Mouse (Mus musculus): Measurements from ENCODE around the gene Nckap5l.
A peak's percentile ranks its signal among the peaks of the same experiment; 100 is the strongest.
"Not testable (repeated sequence)": the region's sequence is repeated elsewhere in the genome, so short reads cannot be mapped to it uniquely, and the experiment has no call there.

Nckap5l gene

GRCm38 (mm10) chr15:99396462-99396861 lies 61.1 kb downstream of the Nckap5l start:
- no peak for DNase-seq (ENCODE audit: low spot score)

GRCm38 (mm10) chr15:99393386-99394252 lies 63.9 kb downstream of the Nckap5l start:
- peak; percentile 80 for DNase-seq (ENCODE audit: low spot score)

GRCm38 (mm10) chr15:99392486-99393385 lies 64.8 kb downstream of the Nckap5l start, which contains the start of gene Tmbim6:
Tmbim6 (plus strand) TSS chr15:99392882.
- peak; percentile 99 for DNase-seq (ENCODE audit: low spot score)

GRCm38 (mm10) chr15:99391975-99392374 lies 65.6 kb downstream of the Nckap5l start:
- no peak for DNase-seq (ENCODE audit: low spot score)

DNA sequence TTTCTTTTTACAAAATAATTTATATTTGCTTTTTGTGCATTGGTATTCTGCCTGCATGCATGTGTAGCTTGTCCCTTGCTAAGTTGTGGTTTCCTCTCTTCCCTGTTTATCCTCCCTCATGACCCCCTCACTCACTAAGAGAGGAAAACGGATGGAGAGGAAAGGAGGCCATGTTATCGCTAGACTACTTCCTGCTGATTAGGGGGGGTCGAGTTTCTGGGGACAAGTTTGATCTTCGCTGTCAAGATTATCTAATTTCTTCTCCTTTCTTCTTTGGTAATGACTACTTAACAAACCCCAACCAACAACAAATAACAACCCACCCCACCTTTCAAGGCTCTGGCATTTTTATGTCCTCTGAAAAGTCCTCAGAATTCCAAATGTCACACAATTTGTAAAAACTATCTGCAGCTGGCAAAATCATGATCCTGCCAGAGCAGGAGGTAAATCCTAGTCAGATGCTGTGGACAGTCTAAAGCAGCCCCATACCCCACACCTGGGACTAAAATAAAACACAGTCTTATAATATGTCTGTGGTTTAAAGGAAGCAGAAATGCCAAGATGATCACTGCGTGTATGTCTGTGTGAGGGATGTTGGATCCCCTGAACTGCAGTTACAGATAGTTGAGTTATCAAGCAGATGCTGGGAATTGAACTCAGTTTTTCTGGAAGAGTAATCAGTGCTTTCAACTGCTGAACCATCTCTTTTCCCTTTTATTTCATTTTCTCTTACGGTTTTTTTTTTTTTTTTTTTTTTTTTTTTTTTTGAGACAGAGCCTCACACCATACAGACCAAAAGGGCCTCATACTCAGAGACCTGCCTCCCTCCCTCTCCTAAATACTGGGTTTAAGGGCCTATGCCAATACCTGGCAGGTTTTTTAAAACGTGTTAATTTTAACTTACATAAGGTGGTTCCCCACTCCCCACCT lies 66.8 kb downstream of the Nckap5l start:
- no peak for DNase-seq (ENCODE audit: low spot score)

GRCm38 (mm10) chr15:99387976-99388375 lies 69.6 kb downstream of the Nckap5l start:
- DNase-seq (ENCODE audit: low spot score): no peak

- no peak for DNase-seq (ENCODE audit: low spot score)
Observed at GRCm38 (mm10) chr15:99386796-99387195, 70.8 kb downstream of the Nckap5l start.

DNA sequence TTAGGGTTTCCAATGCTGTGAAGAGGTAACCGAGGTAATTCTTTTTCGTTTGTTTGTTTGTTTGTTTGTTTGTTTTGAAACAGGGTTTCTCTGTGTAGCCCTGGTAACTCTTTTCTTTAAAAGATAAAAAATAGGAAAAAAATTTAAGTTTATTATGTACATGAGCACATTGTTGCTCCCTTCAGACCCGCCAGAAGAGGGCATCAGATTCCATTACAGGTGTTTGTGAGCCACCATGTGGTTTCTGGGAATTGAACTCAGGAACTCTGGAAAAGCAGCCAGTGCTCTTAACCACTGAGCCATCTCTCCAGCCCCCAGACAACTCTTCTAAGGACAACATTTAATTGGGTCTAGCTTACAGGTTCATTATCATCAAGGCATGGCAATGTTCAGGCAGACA lies 71.4 kb downstream of the Nckap5l start:
- not testable (repeated sequence) for DNase-seq (ENCODE audit: low spot score)

GRCm38 (mm10) chr15:99384071-99384470 lies 73.5 kb downstream of the Nckap5l start:
- no peak for DNase-seq (ENCODE audit: low spot score)

- DNase-seq (ENCODE audit: low spot score): no peak
Observed at GRCm38 (mm10) chr15:99382893-99383292, 74.7 kb downstream of the Nckap5l start.

DNA sequence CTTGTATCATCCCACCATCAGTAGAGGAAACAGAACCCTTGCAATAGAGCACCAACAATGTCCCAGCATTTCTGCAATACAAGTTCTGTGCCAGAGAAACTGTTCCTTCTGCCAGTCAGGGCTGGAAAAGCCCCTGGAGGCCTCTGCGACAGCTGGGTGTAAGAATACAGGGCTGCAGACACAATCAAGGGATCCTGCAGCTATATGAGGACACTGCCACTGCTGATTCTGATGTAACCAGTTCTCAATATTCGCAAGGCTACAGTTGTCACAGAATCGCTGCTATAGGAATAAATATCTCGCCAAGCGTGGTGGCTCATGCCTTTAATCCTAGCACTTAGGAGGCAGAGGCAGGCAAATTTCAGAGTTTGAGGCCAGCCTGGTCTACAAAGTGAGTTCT lies 81.3 kb downstream of the Nckap5l start:
- DNase-seq (ENCODE audit: low spot score): no peak

DNA sequence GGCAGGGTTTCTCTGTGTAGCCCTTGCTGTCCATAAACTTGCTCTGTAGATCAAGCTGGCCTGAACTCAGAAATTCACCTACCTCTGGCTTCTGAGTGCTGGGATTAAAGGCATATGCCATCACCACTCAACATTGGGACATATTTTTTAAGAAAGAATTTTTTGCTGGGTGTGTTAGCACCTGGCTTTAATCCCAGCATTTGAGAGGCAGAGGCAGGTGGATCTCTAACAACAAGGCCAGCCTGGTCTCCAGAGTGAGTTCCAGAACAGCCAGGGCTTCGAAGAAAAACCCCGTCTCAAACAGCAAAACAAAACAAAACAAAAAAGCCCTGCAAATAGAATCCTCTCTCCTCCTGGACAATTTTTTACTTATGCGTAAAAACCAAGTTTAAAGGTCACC lies 82.0 kb downstream of the Nckap5l start:
- DNase-seq (ENCODE audit: low spot score): no peak

GRCm38 (mm10) chr15:99375036-99375435 lies 82.5 kb downstream of the Nckap5l start:
- DNase-seq (ENCODE audit: low spot score): no peak

DNA sequence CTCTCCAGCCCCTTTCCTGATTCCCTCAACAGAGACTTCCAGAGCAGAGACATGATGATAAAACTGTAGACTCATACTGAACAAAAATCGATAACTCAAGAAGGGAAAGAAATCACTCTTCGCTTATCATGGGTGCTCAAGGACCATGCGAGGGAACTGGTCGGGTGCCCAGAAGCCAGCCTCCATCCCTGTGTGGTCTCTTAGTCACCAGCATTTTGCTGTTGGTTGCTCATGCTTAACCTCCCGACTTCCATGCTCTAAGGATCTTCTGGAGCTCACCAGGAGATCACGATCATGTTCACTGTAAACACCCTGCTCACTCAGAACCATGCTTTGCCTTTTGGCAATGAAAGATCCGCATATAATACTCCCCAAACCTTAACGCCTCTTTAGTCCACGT lies 84.8 kb downstream of the Nckap5l start:
- no peak for DNase-seq (ENCODE audit: low spot score)

Measured in T-cell, adult 2 months (primary cell).